Mouse (Mus musculus): ENCODE results near the gene Cdk15.
A peak's percentile ranks its signal among the peaks of the same experiment; 100 is the strongest.

The Cdk15 gene

DNA sequence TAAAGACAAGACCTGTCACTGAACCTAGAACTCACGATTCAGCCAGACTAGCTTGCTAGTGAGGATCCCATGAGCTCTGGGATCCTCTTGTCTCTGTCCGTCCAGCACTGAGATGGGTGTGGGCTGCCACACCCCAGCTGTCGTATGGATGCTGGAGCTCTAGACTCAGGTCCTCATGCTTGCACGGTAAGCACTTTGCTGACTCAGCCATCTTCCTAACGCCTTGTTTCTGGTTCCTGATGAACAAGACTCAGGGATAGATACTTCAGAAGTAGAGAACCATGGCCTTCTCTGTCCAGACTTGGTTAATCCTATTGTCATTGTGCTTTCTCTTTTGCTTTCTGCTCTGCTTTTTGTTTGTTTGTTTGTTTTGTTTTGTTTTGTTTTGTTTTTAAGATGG is 29.2 kb downstream of the Cdk15 start:
- DNase-seq: no peak

DNA sequence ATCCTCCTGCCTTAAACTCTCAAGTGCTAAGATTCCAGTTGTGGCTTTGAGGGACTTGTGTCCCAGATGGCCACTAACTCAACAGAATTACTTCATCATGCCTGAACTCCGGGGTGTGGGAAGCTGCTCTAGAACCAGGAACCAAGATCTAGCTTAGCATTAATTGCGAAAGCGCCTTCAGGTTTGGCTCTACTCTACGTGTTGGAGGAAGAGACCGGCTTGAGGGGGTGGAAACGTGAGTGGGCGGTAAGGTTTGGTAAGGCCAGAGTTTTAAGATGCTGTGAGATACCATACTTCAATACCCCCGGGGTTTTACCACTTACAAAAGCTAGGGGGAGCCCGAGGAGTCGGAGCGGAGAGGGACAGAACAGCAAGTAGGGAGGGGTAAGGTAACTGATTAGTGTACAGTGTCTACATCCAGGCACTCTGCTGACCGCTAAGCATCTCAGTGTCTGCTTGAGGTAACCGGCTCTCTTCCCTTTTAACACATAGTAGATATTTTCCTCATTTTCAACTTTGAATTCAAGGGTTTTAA is 29.7 kb downstream of the Cdk15 start:
- DNase-seq: no peak

DNA sequence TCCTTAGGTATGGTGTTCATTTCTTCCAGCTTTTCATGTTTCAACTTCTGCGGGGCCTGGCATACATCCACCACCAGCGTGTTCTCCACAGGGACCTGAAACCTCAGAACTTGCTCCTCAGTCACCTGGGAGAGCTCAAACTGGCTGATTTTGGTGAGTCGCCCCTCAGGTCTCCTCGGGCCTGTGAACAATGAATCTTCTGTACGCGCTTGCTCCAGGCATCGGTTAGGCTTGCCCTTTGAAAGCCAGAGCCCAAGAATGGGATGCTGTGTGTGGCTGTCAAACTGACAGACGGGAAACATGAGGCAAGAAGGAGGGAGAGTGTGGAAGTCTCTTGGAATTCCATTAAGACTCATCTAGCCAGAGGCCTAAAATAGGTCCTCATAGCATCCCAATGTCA is 31.0 kb downstream of the Cdk15 start:
- no peak for DNase-seq

DNA sequence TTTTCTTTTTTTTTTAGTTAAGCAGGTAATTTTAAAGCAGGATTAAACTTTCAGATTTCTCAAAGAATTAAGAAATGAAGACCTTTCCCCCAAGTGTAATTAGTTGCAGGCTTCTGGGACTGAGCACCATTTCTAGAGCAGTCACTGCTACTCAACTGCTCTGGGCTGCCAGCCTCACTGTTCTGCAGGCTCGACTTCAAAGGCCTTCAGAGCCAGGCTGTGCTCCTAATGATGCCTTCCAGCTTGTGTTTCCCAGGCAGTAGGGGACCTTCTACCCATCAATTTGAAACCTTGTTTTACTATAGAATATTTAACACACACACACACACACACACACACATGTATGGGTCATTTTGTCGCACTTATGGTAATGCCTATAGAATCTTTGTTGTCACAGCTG is 34.9 kb downstream of the Cdk15 start:
- DNase-seq: no peak

DNA sequence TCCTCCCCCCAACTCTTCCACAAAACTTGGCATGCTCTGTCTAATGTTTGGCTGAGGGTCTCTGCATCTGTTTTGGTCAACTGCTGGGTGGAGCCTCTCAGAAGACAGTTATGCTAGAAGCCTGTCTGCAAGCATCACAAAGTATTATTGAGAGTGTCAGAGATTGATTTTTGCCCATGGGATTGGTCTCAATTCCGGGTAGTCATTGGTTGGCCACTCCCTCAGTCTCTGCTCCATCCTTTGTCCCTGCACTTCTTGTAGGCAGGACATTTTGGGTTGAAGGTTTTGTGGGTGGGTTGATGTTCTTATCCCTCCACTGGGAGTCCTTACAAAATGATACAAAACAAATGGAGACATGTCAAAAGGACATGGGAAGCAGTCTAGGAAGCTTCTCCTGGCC is 39.1 kb downstream of the Cdk15 start:
- DNase-seq: no peak

DNA sequence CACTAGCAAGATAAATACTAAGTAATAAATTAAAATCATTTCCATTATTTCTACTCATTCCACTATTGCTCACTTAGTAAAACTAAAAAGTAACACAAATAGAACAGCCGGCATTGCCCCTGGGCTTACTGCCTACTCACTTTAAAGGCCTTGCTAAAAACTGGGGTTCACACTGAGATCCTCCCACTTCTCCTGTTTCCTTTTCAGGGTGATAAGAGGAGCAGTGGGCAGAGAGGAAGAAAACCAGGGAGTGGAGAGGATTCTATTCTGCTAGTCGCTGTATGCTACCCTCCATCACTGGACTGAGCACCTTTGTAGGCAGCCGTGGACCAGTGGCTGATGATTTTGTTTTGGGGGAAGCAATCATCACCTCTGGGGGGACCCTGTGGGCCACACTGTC is 40.5 kb downstream of the Cdk15 start:
- DNase-seq: no peak

DNA sequence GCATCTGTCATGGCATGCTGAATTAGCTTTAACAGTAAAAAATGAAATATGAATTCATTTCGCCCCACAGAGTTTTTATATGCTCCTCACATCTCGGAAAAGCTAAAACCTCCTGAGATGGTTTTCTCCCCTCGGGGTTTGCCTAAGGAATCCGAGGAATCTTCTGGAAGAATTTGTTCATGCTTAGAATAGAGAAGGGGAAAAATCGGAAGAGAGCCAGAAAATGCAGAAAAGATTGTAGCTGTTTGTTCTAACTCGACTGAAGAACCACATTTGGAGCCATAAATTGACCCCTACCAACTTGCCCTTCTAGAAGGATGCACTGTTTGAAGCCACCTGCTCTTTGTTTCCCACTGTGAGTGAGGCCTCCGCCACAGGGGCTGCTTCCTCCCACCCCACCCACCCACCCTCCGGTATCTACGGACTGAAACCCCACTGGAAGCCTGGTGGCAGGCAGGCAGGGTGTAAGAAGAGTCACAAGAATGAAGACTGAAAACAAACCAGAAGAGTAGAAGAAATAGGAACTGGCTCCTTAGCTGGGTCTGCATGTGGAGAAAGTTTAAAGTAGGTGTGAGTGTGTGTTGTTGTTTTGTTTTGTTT is 41.9 kb downstream of the Cdk15 start:
- DNase-seq: no peak

DNA sequence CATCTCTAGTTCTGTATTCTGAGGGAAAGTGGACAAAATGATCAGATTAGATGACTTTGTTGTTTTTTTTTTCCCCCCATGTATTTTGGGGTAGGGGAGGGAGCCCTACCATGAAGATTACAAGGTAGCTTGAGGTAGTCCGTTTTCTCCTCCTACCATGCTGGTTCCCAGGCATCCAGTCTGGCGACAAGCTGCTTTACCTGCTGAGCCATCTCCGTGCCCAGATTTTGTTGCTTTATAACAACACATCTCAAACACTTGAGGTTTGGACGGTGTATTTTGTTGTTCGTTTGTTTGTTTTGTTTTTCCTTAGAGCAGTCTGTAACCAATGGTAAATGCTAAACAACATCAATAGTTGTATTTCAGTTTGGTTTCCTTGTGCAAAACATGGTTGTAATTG is 50.6 kb downstream of the Cdk15 start:
- no peak for DNase-seq

DNA sequence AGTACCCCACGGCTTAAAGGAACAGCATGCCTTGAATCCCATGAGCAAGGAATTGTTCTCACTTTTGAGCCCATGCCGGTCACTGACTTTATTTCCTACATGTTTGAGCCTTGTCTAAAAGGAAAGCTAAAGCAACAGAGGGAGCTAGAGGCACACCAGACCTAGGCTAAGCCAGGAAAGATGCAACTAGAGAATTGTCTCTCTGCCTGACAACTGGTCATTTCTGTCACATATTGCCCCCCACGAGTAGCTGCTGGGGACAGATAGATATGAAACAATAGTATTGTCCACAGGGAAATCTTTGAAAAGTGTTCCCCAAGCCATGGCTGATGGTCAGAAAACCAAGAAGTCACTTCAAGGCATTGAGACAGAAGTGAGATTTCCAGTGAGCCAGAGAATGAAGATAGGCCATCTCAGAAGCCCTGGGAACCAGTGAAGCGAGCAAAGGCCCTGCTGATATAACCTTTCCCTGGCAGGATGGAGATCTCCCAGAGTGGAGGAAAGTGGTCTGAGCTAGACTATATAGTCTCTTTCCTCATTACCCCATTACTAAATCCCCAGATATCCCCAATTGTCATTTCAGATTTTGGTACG is 54.7 kb downstream of the Cdk15 start:
- DNase-seq: no peak

DNA sequence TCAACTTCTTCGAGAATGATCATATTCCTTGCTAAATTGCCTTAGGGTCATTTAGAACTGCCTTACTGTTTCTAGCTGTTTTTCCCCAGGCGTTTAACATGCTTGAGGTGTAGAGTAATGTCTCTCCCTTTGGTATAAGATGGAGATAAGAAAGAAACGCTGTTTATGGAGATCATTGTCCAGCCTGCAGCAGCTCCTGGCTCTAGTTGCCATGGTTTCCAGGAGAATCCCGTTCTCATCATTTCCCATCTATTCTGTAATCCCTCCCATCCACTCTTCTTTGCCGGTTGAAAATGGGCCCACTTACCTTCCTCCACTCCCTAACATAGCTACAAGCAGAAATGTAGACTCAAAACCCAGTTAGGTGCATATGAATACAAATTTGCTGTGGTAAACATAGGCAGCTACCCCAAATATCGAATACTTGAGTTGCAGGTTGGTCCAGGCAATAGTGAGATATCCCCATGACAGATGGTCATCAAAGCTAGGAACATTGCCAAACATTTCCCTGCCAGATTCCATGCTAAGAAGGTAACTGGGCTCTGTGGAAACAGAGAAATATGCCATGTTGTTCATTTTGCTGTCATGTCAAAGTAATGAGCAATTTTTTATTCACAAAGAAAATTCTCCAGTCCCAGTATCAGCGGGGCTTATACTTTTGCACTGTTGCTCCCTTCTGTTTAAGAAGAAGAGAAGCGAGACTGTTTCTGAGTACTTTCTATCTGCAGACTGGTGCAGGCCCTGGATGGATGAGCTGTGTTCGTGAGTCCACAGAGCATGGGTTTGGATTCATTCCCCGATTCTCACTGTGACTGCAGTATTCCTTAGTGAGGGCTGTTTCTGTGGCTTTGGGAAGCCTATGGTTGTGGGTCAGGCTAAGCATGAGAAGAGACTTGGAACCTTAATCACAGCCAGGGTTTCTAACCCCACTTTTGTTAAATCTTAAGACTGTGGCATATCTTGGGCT is 55.8 kb downstream of the Cdk15 start:
- peak; percentile 91 for DNase-seq

DNA sequence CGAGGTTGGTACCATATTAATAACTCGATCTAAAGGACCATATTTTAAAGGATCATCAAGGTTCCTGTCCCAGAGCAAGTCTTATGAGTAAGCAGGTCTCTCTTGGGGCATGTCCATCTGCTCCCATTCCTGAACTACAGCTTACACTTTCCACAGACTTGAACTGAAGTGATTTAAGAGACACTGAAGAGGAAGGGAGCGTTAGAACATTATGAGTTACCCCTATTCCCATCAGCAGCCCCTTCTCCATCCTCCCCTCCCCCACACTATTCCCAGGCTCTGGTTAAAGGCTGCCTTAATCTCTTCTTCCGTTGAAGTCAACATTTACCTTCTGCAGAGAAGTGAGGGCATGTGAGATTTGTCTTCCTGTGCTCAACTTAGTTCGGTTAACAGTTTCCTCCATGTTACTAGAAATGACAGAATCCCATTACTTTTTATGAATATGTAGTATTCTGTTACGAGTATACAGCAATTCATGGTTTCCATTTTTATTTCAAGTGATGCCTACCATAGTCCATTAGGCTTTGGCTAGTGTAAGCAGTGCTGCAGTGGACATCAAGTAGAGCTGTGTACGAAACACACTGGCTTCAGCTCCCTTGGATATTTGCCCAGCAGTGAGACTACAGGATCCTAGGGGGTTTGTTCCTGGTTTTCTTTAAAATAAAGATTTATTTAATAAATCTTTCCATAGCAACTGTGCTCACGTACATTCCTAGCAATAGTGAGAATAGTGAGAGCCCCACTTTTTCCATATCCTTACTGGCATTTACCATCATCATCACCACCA is 56.6 kb downstream of the Cdk15 start:
- DNase-seq: peak; percentile 42

DNA sequence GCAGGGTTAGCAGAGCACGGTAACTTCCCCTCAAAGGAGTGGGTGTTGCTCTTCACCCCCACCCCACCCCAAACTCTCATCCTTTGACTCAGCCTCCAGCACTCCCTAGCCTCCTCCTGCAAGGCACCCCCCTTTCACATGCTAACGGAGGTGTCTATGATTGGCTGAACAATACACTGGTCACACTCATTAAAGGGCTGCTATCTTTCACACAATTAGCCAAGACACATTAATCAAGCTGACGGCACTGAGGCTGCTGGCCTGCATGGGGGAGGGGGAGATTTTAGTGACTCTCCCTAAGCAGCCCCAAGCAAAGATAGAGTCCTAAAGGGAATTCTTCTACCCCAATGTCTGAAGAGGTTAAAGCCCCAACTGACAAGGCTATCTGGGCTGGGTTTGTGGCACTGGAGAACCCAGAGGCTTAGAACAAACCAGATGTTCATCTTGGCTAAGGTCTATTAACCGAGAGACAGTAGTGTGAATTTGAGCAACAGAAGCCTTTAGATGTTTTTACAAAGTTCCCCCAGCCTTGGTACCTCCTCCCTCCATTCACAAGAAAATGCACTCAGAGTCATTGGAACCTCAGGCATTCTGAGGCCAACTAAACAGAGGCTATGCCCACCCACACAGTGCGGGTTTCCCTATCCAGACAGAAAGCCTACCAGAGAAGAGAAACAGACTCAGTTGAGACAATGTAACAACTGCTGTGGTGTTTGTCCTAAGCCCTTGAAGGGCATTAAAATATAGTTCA is 58.5 kb downstream of the Cdk15 start:
- DNase-seq: no peak

DNA sequence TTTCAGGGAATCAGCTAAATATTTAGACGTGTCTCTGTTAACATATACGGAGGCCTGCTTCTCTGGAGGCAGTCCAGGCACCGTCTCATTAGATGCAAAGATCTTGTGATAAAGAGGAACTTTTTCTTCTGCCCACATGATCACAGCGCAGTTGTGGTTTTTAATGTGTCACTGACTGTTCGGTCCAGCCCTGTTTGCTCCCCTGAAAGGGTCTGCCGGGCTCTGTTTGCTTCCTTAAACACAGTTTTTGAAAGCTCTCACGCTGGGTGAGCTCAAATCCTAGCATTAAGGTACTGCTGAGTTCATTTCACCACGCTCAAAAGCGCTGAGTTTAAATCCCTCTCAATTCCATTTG is 59.3 kb downstream of the Cdk15 start:
- DNase-seq: no peak

DNA sequence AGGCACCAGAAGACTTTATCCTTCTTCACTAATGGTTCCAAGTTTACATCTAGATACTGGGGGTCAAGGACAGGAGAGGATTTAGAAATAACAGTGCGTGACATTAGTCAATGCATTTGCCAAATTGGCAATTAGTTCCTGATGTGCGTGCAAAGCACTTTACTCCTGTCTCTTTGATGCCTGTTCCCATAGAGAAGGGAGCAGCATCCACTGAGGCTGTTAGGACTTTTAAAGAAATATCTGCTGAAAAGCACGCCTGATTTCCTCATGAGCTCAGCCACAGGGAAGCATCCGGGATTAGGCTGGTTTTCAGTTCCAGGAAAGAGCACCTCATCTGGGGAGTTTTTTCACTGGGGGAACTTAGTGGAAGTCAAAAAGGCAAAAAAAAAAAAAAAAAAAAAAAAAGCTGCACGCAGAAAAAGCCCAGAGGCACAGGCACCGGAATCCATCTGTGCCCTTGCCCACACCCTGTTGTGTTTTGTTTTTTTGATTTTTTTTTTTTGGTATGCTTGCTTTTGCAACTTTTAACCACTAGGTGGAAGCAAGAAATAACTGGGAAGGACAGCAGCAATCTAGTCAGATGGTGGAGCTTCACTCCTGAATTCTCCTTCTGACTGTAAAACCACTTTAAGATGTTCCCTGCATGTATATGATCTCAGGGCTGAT is 59.8 kb downstream of the Cdk15 start:
- DNase-seq: peak; percentile 55

DNA sequence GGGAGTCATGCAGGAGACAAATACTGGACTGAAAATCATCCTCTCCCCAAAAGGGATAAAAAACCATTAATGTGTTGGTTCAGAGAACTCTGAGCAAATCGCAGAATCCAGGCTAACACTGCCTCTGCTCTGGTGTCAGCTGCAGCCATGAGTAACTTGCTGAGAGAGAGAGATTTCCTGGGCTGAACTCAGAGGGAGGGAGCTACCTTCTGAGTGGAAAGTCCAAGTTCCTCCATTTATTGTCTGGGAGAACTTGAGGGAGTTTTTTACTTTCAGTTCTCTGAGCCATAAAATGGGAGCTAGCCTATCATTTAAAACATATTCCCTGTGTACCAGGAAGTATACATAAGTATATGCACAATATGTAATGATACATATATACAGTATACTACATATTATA is 60.7 kb downstream of the Cdk15 start:
- DNase-seq: no peak

DNA sequence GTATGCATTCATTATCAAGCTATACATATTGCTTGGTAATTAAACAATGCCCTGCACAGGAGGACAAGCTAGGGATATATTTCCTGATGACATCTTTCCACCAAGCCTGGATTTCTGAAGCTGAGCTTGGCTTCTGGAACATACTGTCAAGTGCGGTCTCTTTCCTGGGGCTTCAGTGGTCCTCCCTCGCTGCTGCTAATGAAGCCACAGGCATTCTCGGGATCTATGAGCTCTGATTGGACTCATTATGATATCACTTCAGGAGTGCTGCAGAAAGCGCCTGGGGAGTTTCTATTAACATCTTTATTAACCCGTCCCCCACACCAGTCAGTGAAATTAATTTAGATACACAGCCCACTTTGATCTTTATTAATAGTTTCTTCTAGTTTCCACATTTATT is 62.2 kb downstream of the Cdk15 start:
- no peak for DNase-seq

DNA sequence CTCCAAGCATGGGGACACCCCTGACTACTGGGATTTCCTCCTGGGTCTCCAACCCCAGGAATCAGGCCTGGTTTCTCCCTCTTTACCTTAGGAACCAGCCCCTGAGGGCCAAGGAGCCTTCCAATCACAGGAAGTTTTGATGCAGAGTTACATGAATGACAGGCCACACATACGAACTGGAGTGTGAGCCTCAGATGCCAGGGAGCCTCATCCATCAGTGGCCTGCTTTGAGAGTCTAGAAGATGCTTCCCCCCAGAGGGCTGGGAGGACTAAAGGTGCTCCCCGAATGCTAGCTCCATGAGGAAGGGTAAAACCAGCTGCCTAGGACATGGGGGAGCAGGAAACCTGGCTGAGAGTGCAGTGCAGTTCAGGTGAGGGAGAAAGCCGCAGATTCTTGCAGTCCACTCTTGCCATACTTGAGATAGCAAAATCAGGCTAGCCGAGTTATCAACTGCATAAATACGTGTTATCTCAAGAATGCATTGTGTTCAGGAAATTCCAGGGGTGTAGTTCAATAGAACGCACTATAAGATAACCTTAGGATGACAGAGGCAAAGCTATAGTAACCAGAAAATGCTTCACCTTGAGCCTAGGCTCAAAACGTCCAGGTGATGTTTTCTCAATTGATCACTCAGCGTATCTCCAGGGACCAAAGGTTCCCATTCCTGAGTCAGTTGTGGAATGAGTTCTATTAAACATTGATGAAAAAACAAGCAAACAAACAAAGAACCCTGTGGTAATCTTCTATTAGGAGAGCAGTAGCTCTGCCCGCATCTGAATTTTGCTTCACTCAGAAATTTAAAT is 64.6 kb downstream of the Cdk15 start:
- no peak for DNase-seq

DNA sequence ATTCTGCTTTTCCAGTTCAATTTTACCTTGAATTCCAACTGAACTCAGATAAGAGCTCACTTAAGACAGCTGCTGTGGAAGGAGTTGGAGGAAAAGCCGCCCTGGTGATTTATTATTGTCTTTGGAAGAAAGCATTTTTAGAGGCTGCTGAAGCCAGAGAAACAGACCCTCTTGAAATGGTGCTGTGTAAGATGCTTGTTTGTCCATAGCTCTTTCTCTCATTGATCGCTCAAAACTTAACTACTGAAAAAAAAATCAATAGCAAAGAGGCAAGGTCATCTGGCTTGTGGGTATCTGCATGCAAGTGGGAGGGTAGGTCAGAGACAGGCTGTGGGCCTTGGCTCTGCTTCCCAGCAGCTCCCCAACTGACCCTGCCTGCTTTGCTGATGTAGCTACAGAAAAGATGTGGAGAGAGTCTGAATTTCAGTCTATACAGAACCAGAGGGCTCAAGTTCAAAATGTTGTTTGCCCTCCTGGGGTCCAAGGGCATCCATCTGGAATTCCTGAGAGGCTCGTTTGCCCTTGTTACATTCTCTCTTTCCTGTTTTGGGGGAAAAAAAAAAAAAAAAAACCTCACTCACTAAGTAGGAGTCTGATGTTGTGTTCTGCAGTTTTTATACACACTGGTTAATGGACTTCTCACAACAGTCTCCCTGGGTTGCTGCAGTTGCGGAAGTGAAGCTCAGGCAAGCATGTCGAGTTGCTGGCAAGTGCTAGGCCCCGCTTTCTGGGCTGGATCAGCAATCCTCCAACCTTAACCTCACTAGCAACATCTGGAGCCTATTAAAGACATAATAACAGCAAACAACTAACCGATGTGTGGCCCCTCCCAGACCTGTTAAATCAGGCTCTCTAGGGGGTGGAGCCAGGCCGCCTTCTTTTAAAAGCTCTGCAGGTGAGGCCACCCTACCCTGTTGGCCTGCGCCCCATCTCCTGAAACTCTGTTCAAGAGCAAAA is 65.5 kb downstream of the Cdk15 start:
- DNase-seq: no peak

DNA sequence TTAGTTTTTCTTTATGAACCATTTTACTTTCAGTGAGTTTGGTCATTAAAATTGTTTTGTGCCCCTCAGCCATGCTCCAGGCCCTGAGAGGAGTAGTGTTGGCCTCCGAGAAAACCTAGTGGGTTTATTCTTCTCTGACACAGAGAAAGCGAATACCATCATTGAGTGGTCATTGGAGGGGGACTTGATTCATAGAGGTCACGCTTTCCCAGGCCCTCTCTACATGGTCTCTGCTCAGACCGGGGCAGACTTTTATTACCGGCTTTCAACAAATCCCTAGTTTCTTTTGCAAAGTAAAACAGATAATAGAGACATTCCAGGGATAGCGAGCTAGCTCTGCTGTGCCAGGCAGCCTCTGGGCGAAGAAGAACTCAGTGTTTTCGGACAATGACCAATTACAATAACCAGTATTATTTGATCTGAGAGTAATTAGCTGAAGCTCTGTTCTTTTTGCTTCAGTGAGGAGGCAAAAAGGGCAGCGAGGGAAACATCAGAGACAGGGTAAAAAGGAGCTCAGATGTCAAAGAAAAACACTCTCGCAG is 70.2 kb downstream of the Cdk15 start:
- DNase-seq: no peak

All from cerebellum, adult 11-12 months (tissue).